Mouse (Mus musculus): ENCODE results near the gene Phex.

Phex gene

DNA sequence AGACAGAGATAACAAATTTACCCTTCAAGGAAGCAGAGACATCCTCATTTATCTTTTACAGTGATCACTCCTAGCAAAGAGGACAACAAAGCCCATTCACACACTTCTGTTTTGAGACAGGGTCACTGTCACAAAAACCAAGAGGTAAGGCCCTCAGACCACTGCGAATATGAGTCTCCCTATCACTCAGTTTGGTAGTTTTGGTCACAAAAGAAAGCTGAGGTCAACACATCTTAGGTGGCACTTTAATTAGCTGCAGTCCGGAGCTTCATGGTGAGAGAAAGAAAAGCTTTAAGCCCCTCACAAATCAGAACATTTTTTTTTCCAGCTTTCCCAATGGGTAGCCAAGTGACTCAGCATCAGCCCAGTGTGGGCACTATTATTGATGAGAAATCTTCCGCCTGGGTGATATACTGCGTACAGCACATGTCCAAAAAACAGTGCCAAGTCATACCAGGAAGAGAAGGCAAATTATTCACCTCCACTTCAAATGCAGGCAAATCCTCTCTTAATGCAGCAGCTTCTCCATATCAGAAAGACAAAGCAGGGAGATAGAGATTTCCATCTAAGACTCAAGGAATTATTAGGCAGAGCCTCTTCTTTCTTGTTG, 108.2 kb downstream of the Phex start:
- no peak for DNase-seq

DNA sequence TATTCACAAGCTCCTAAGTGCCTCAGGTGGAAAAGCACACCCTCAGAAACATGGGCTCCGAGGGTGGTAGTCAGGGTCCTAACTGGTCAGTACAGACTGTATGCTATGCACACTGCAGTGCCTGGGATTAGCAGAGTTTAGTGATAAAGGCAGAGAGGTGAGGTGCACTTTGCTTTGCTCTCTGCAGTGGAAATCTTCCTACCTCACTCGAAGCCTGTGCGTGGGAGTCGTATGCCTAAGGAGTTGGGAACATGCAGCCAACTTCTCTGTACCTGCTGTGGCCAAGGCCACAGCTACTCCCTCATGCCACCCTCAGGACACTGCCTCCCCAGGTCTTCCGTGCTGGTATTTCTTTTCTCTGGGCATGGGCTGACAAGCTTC, 109.3 kb downstream of the Phex start:
- DNase-seq = no peak

DNA sequence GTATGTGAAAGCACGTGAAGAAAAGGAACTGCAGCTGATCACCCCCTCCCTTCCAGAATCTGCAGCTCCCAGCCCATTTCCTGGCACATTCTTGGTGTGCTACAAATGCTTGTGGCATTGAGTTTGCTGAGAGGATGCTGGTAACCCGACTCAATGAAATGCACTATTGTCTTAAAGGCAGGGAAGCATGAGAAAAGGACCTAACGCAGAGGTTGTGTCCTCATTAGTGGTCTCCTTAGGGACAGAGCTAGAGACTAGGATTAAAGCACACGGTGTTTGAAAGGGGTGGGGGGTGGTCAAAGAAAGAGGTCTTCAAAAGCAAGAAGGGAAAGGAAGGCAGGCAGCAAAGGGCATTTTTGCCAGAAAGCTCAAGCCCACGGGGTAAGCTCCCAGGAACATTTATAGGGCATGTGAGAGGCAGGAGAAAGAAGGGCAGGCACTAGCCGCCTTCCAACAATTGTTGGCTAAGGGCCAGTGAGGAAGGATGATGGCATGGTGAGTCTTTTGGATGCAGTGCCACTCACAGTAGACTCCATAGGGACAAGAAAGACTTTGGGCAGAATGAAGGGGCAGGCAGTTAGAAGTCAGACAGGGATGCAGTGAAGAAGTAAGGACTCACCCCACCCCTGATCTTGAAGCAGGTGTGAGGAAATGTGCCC, 109.8 kb downstream of the Phex start:
- DNase-seq = no peak

DNA sequence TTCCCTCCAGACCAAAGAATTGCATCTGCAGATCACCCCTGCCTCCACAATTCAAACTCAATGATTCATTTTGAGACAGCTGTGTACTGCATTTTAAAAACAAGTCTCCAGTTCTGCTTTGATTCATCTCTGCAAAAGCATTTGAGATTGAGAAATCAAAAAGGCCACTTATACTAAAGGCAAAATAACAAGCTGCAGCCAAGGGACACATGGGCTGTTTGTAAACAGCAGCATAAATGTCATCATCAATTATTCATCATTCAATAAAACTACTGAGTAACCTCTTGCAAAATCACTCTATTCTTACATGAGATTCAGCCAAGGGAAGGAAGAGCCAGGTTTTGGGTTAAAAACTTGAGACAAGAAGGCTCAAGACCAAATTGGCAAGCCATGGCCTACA, 122.7 kb downstream of the Phex start:
- no peak for DNase-seq

DNA sequence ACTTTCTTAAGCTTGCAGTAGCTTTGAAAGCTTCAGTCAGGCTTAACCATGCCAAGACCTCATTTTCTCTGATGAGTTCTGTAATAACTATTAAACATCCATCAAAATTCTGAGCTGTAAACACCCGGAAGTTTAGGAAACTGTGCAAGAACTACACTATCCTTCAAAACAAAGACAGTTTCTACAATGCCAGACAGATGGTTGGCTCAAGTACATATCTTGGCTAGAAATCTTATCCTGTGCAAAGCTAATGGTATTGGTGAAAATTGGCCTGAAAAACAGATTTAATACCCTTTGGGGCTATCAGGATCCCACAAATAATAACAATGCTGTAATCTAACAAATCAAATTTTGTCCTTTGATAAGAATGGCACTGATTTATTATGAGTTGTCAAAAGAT, 138.5 kb downstream of the Phex start:
- DNase-seq = no peak

DNA sequence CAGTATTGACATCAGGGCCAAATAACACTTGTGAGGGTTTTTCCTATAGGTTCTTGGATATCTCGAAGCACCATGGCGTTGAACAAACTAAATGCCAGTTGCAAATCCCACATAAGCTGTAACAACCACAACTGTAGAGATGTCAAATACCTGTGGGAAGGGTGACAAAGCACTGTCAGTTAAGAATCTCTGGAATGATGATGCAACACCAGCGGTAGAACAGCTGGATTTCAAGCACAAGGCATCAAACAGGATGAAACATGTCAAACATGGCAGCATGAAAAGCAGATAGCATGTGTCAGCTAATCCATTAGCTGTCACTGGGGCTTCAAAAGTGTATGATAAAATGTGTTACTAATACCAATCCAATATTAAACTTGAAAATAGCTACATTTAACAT, 141.8 kb downstream of the Phex start:
- no peak for DNase-seq

DNA sequence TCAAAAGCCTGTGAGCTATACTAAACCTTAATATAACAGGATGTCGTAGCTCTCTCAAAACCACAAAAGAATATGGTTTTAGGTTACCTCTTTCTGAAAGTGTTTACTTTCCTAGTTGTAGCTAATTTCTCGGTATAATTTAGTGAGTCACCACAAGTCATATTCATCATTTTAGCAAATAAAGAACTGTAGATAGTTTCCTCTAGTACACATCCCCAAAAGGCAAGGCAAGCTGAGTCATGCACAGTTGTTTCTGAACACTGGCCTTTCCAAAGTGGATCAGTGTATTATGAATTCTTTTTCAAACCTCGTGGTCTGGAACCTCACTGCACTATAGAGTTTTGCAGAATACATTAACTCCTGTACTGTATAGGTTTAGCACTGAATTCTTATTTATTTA, 143.5 kb downstream of the Phex start:
- no peak for DNase-seq

DNA sequence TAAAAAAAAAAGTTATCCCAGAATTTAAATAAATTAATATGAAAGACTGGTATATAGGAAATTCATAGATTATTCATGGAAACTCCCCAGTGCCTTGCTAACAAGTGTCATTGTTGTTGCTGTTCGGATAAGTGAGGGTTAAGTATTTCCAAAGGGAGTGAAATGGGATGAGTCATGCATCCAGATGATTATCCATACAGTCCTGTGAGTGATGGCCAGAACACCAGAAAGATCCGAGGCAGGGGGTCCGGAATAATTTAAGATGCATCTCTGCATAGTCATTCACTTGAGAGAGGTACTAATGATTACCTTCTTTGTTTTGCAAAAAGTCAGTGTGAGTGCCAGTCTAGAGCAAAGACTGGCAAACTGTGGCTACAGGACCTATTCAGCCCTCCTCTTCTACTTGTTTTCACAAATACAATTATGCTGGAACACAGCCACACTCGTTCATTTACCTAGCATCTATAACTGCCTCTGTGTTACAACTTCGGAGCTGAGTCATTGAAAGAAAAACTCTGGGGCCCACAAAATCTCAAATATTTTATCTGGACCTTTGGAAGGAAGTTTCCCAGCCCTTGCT, 145.3 kb downstream of the Phex start:
- DNase-seq = no peak

DNA sequence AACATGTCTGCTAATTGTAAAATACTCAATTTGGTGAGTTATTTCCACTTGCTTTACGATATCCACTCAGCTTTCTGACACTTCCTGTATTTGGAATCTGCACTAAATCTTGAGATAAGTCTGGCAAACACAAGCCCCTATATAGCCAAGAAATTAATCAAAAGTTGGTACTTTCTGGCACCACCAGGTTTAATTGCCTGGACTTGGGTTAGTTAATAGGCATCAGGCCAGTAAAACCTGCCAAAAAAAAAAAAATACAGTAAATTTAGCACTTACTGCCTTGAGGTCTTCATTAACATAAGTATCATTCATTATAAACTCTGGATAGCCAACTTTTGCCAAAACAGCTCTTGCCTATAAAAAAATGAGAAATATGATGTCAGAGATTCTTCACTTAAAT, 147.0 kb downstream of the Phex start:
- no peak for DNase-seq

DNA sequence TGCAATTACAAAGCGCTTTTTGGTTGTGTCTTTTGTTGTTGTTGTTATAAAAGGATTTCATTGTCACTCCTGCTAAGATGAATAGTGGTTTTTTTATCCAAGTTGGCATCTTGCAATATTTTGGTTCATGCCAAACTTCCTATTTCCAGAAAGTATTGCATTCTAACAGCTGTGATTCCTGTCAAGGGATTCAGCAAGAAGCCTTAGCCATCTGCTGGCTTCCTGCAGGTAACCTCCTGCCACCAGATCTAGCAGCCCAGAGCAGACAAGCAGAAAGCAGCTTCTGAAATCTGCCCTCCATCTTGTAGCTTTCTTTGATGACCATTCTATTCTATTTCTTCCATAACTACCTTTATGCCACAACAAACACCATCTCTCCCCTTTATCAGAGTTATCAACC, 212.4 kb downstream of the Phex start:
- DNase-seq = no peak

DNA sequence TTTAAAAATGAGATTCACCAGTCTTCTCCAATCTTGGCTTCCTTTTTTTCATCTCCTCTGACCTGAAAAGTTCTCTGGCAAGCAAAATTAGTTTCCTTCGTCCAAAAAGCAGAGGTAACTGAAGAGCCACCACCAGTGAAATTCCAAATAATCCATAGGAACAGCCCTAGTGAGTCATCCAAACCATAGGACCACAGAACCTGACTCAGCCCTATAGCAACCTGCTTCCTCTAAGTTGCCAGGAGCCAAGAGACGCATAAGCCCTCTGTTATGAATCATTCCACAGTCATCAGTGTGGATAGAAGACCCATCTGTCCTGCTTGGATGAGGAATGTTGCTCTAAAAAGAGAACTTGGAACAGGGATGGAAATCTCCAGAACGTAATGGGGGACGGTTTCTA, 230.9 kb downstream of the Phex start:
- DNase-seq = no peak

DNA sequence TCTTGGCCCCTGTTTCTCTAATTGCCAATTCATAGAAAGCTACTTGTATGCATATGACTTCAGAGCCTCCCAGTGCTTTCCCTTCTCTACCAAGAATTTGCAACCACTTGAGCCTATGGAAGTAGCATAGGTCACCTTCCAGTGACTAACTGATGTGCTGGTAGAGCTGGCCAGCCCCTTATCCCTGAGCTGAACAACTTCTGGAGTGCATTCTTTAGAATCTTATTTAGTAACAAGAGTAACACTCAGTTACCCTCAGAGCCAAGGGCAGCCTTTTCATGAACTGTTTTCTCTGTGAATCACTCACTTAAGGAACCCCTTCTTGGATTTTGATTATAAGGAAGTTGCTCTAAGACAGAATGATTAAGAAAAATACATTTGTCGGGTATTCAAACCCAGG, 234.3 kb downstream of the Phex start:
- DNase-seq = no peak

DNA sequence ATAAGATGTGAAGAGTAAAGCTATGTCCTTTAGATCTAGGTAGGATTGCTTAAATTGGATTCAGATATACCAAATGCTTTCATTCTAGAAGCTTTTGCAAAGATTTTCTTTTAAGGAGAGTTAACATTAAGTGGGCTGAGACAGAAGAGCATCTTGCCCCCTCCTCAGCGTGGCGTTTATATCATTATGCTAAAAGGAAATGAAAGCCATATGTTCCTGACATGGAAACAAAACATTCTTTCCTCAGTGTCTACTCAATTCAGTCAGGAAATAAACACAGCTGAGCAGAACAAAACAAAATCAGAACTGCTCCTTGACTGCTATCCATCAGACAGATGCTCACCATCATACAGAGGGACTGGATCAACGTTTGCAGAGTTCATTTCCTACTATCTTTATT, 251.0 kb downstream of the Phex start:
- no peak for DNase-seq

DNA sequence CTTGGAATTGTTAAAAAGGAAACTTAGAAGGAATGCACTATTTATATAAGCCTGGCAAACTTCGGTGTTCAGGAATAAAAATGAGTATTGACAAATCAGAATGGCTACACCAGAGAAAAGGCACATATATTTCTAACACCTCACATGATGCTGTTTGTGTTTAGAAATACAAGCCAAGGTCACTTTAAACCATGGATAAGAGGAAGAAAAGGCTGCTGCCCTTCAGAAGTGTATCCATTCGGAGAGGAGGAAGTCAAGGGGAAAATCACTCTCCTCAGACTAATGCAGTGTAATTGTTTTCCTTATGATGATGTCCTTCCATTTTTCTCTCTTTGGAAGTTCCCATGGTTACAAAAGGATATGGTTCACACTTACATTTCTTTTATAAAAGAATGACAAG, 251.7 kb downstream of the Phex start:
- no peak for DNase-seq

DNA sequence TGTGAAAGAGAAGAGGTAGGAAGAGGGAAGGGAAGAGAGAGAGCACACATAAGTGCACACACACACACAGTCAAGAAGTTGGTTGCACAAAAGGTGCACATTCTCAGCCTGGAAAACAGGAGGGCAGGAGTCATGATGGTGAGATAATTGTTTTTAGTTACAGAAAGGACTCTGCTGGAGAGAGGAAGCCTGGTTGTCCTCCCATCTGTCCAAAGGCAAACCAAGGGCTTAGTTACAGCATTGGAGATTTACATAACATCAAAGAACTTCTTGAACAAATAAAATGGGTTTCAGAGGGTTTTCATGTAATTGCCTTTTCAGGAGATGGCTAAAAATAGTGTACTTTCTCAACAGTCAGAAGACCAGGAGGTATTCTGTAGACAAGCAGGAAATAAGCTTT, 270.4 kb downstream of the Phex start:
- DNase-seq = no peak

DNA sequence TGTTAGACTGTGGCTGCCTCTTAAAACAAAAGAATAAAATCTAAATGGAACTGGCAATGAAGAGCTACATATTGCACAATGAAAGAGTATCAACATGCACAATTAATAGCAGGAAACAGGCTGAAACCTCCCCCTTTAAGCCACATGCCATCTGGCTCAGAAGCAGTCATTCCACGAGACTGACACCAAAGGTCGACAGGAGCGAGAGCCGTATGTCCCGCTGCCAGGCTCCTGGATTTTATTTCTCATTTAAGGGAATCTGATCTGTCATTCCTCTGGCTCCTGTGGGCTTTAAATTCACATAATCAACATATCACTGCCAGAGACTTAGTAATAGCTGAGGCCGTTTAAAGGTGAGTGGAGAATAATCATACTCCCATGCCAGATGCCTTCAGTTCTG, 275.5 kb downstream of the Phex start:
- DNase-seq = no peak

Data from spleen, adult 18-20 months (tissue).